Mouse (Mus musculus) bone marrow, adult 2 months (tissue): ENCODE data around the gene Vsx1. TPM values are rescaled to one million over a fixed set of nuclear protein-coding genes. Genes with fewer than 3 reads are reported as not detected.

Source experiments
- H3K27ac ChIP-seq: fragments of 200-500 bp; 2 replicates; pipeline ENCODE4 v1.5.1; 2012; ENCODE audit warnings: low read depth, mild to moderate bottlenecking, control low read depth, inconsistent platforms, low read length; ENCODE audit not compliant: control insufficient read depth, poor library complexity, insufficient read depth
- H3K4me1 ChIP-seq: fragments of 200-500 bp; 2 replicates; pipeline ENCODE4 v1.6.1; 2011; ENCODE audit warnings: low read length; ENCODE audit not compliant: control insufficient read depth, insufficient read depth
- H3K4me3 ChIP-seq: fragments of 200-500 bp; replicated peaks from 2 replicates; pipeline ENCODE3; 2011; ENCODE audit warnings: mild to moderate bottlenecking, low read depth, low read length, control low read depth; ENCODE audit not compliant: control insufficient read depth
- CTCF ChIP-seq: fragments of 200-500 bp; IDR thresholded peaks from 2 replicates; pipeline ENCODE4 v1.5.1; 2011; ENCODE audit warnings: low read length, control low read depth; ENCODE audit not compliant: control insufficient read depth, insufficient read depth
- POLR2A ChIP-seq: fragments of 200-500 bp; IDR thresholded peaks from 2 replicates; pipeline ENCODE4 v1.6.1; 2011; ENCODE audit warnings: low read depth, mild to moderate bottlenecking, control low read depth, low read length, borderline replicate concordance; ENCODE audit not compliant: control insufficient read depth
- WGBS: fragments of 180-500 bp; shearing (Covaris S2); methylation state at CpG from one replicate; pipeline ENCODE4 v1.1.7; 2018; 5-methylcytosine and 5-hydroxymethylcytosine counted together
- polyA plus RNA-seq: library from polyadenylated mRNA; stranded (reverse); fragments of >200 nt; gene quantifications from 2 replicates; pipeline ENCODE4 v1.2.4, GENCODE M21; 2011; ENCODE audit warnings: low replicate concordance; ENCODE audit not compliant: missing spikeins, insufficient read depth, insufficient read length

The Vsx1 gene
- polyA plus RNA-seq, 1 experiment: 0.80 TPM

DNA sequence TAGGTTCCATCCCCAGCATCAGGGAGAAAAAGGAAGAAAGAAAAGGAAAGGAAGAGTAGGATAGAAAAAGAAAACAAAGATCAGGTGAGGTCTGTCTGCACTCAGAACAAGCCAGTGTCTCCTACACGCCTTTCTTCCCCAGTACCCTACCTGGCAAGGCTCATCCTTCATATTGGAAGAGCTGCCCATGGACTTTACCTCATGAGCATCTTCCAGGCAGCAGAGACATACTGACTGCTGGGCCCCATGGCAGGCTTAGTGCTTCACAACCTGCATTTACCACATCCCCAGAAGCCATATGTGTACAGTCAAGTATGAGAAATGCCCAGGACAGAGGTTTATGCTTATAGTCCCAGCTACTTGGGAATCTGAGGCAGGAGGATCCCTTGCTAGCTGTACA is 18.2 kb downstream of the Vsx1 start:
- Histone ChIP-seq H3K4me3 (no peak overlapping the region), H3K4me1 (peaks cover 9% of the 10 kb centered on the region), H3K27ac (no peak overlapping the region)
- TF ChIP-seq POLR2A: no peak
- no peak for TF ChIP-seq CTCF
- 89% methylated on average over 1 of the region's 1 CpGs for WGBS

DNA sequence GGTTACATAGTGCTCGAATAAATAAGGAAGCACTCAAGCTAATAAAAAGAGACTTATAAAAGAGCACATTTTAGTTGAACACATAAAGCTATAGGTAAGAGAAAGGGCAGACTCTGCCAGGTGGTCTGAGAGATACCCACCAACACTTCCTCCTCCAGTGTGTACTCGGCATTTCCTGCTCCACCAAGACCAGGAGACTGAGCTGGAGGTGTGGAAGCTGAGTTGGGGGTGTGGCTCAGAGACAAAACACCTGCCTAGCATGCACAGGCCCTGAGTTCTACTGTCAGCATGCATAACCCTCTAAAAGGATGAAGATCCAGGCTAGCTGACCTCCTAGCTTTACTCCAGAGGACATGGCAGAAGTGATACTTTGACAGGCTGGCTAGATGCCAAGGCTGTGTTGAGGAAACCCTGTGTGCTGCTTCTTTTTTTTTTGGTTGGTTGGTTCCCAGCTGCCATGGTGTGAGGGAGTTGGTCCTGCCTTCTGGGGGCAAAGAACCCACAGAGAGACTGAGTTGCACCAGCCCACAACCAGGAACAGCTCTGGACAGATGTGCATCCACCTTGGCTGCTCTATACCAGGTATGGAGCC is 19.6 kb downstream of the Vsx1 start:
- Histone ChIP-seq H3K4me1 (peaks cover 6% of the 10 kb centered on the region; the same call in 1 of the 2 replicates), H3K4me3 (no peak overlapping the region), H3K27ac (peak overlapping the region; percentile 52)
- TF ChIP-seq CTCF (no peak), POLR2A (no peak)
- WGBS: 10% methylated on average over 2 of the region's 2 CpGs

DNA sequence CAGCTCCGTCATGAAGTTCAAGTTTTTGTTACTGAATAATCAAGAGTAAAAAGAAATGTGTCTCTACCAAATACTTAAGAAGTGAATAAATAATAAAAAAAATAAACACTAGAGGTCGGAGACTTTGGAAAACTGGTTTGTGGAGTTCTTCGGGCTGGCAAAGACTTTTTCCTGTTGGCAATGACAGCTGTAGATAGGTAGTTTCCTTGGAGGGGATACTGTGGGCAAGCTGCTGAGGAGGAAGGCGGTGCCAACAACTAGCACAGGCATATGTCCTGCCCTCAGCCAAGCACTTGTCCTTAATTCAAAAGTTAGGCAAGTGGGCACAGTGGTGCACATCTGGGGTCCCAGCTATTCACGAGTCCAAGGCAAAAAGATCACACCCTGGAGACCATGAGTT is 20.2 kb downstream of the Vsx1 start:
- Histone ChIP-seq H3K4me3 (no peak overlapping the region), H3K4me1 (peaks cover 6% of the 10 kb centered on the region; the same call in 1 of the 2 replicates), H3K27ac (peak overlapping the region; percentile 95; the same call in 1 of the 2 replicates)
- WGBS: 56% methylated on average over 5 of the region's 5 CpGs
- no peak for TF ChIP-seq CTCF
- no peak for TF ChIP-seq POLR2A

- peak within 1 kb of the TSS; percentile 74 for H3K4me3 ChIP-seq
- H3K27ac ChIP-seq: peak within 1 kb of the TSS; percentile 95
- peaks cover 6% of the 10 kb centered on the region; the same call in 1 of the 2 replicates for H3K4me1 ChIP-seq
- TF ChIP-seq POLR2A (peak; percentile 50; the same call in 1 of the 2 replicates), CTCF (no peak)
- WGBS: under 1% methylated on average over 61 of the region's 61 CpGs
Observed at GRCm38 (mm10) chr2:150667820-150668766, 21.1 kb downstream of the Vsx1 start, which contains the start of gene Acss1. Gene Acss1, minus strand, starts transcription at chr2:150668500.

DNA sequence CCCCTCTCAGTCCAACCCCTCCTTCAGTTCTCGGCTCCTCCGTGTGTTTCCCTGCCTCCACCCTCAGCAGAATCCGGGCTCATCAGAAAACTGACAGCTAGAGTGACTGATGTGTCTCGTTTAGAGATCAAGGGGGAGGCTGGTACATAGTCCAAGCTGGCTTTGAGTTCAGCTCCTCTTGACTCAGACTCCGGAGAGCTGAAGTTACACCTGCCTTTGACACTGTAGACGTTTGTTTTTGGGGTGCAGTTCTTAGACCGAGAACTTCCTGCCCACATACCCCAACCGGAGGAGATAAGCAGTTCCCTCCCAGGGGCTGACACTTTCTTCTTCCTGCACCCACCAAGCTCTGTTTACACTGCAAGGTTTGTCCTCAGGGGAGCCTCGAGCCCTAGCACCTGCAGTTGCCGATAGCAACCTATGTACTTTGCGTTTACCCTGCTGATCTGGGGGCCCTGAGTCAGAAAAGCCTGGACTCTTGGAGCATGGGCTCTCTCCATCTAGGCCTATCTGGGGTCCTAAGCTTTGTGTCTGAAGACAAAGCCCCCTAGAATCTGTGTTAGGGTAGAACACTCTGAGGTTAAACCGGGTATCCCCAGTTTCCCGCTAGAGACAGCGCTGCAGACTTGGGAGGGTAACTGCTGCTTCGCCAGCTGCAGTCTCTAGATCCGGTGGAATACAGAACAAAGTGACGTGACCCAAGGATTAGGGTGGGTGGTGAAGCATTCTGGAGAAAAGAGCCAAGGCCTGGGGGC is 21.9 kb downstream of the Vsx1 start:
- peak overlapping the region; percentile 74 for H3K4me3 ChIP-seq
- TF ChIP-seq CTCF (no peak), POLR2A (no peak)
- H3K4me1 ChIP-seq: peaks cover 4% of the 10 kb centered on the region; the same call in 1 of the 2 replicates
- WGBS: under 1% methylated on average over 17 of the region's 17 CpGs
- peak overlapping the region; percentile 95 for H3K27ac ChIP-seq

GRCm38 (mm10) chr2:150666723-150667064 is 22.5 kb downstream of the Vsx1 start:
- H3K27ac ChIP-seq: peak overlapping the region; percentile 95
- H3K4me1 ChIP-seq: peaks cover 4% of the 10 kb centered on the region; the same call in 1 of the 2 replicates
- WGBS: 30% methylated on average over 7 of the region's 7 CpGs
- peak overlapping the region; percentile 74 for H3K4me3 ChIP-seq
- TF ChIP-seq CTCF (no peak), POLR2A (no peak)

GRCm38 (mm10) chr2:150665534-150666451 is 23.4 kb downstream of the Vsx1 start:
- Histone ChIP-seq H3K4me3 (no peak overlapping the region), H3K4me1 (peaks cover 4% of the 10 kb centered on the region; the same call in 1 of the 2 replicates), H3K27ac (peak overlapping the region; percentile 79)
- 18% methylated on average over 10 of the region's 10 CpGs for WGBS
- no peak for TF ChIP-seq POLR2A
- no peak for TF ChIP-seq CTCF
